Mouse (Mus musculus) left cerebral cortex, adult 9 months (tissue): ENCODE data around the gene Idnk.

ENCODE experiments used
- DNase-seq, 2 experiments: peaks; one replicate each; pipeline ENCODE4 v3.0.0; 2022; ENCODE audit warnings: low spot score in 2 of 2

The Idnk gene

GRCm38 (mm10) chr13:58193221-58193620 lies 35.8 kb downstream of the Idnk start:
- DNase-seq: no peak

GRCm38 (mm10) chr13:58194908-58195307 lies 37.5 kb downstream of the Idnk start:
- no peak for DNase-seq

GRCm38 (mm10) chr13:58197211-58197610 lies 39.8 kb downstream of the Idnk start:
- no peak for DNase-seq

GRCm38 (mm10) chr13:58197981-58198640 lies 40.7 kb downstream of the Idnk start:
- DNase-seq: no peak

GRCm38 (mm10) chr13:58201343-58201742 lies 43.9 kb downstream of the Idnk start:
- no peak for DNase-seq

GRCm38 (mm10) chr13:58201908-58202307 lies 44.5 kb downstream of the Idnk start:
- no peak for DNase-seq

- DNase-seq: peak in 1 of 2 experiments; percentile 48
These were observed 45.5 kb downstream of the Idnk start for GRCm38 (mm10) chr13:58202903-58203302.

- DNase-seq: no peak
These were observed 46.8 kb downstream of the Idnk start for GRCm38 (mm10) chr13:58204202-58204601.

- DNase-seq: no peak
These were observed 47.5 kb downstream of the Idnk start for GRCm38 (mm10) chr13:58204986-58205385.

- DNase-seq: no peak
These were observed 48.6 kb downstream of the Idnk start for GRCm38 (mm10) chr13:58206084-58206483.

GRCm38 (mm10) chr13:58210441-58210840 lies 53.0 kb downstream of the Idnk start:
- DNase-seq: no peak

- no peak for DNase-seq
These were observed 55.1 kb downstream of the Idnk start for GRCm38 (mm10) chr13:58212530-58212929.

GRCm38 (mm10) chr13:58213801-58214200 lies 56.4 kb downstream of the Idnk start:
- DNase-seq: no peak
